41 mouse cellular contexts compared by ENCODE assay signal in the genomic region with DNA sequence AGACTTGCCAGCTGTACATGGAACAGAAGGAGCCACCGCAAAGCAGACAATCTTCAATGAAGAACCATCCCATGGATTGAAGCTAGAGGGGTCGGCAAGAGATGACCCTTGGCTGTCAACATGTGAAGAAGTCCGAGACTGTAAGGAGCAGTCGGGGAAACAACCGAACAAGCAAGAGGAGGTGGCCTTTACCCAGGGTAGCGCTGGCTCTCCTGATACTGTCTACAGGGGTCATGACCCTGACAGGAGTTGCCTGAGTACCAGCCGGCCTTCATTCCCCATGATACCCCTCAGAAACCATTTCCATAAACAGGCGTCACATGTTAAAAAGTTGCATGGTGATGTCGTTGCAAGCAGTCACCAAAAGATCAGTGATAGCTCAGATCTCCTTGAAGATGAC. TPM values are rescaled to one million over a fixed set of nuclear protein-coding genes. Genes with fewer than 3 reads are reported as not detected.
DNase-seq lines count a peak whose midpoint lies in the region; ATAC-seq and TF ChIP-seq lines count a peak whose summit lies in the region.
"Had no signal": no experiment of that assay in that cellular context is flagged by ENCODE, and none has a peak within 500 bp of the region (broad histone marks: within the 10 kb centered on the region; RNA-seq: fewer than 3 reads in every experiment).

No protein-coding gene starts in this region.

- peaks cover 98% of the 10 kb centered on the region for H3K36me3 ChIP-seq in heart, embryonic 15.5 days
- H3K36me3 ChIP-seq in kidney, postnatal 0 days (ENCODE audit: insufficient read depth, low read length): peaks cover 85% of the 10 kb centered on the region
- peaks cover 98% of the 10 kb centered on the region for H3K36me3 ChIP-seq in midbrain, embryonic 14.5 days (ENCODE audit: control insufficient read depth, insufficient read depth, low read length)
- H3K36me3 ChIP-seq in midbrain, embryonic 16.5 days (ENCODE audit: control insufficient read depth, insufficient read depth, low read length): peaks cover 97% of the 10 kb centered on the region

- H3K9ac ChIP-seq in heart, embryonic 15.5 days: no peak overlapping the region
- no peak overlapping the region for H3K9ac ChIP-seq in kidney, postnatal 0 days (ENCODE audit: low read depth, low read length)
- H3K9ac ChIP-seq in midbrain, embryonic 14.5 days (replicated peaks; ENCODE audit: low read length): no peak overlapping the region
- H3K9ac ChIP-seq in midbrain, embryonic 16.5 days (ENCODE audit: low read depth, low read length): no peak overlapping the region
- H3K9ac ChIP-seq: hindbrain, embryonic 14.5 days; liver, embryonic 14.5 days; neural tube, embryonic 12.5 days had no signal

- peak; percentile 4 for DNase-seq in cerebellum, adult 11-12 months
- DNase-seq in cerebellum, adult 11 months: no peak
- no peak for DNase-seq in heart, postnatal 36 days
- DNase-seq in kidney, postnatal 0 days (ENCODE audit: low spot score): no peak
- no peak for DNase-seq in kidney, postnatal 36 days
- DNase-seq in midbrain, embryonic 14.5 days: no peak
- DNase-seq: adrenal gland, adult 2 months; adrenal gland, postnatal 36 days; cerebellum, adult 8-10 months; cerebellum, postnatal 25 days; gastrocnemius, adult 2 months; gastrocnemius, postnatal 36 days; kidney, adult 2 months; kidney, postnatal 4 days; liver; lung, postnatal 36 days; thymus, adult 2 months; thymus, postnatal 36 days had no signal

- H3K27me3 ChIP-seq in heart, embryonic 15.5 days: no peaks in the 10 kb centered on the region
- no peaks in the 10 kb centered on the region for H3K27me3 ChIP-seq in kidney, postnatal 0 days (ENCODE audit: insufficient read depth, low read length)
- H3K27me3 ChIP-seq in midbrain, embryonic 14.5 days (ENCODE audit: control insufficient read depth, insufficient read depth, low read length): no peaks in the 10 kb centered on the region
- no peaks in the 10 kb centered on the region for H3K27me3 ChIP-seq in midbrain, embryonic 16.5 days (ENCODE audit: control insufficient read depth, insufficient read depth, low read depth, low read length)
- H3K27me3 ChIP-seq: CH12.LX; neural tube, embryonic 12.5 days had no signal

- ATAC-seq in heart, embryonic 15.5 days (replicated peaks; ENCODE audit: insufficient number of reproducible peaks, insufficient read depth, low FRiP score, low read depth): 0 out of 2 replicates have a peak, but pooled peaks have one; percentile 24
- peak; percentile 44; the same call in 1 of the 2 replicates for ATAC-seq in kidney, postnatal 0 days (replicated peaks; ENCODE audit: low FRiP score, low read depth)
- ATAC-seq in midbrain, embryonic 14.5 days (ENCODE audit: low FRiP score, low TSS enrichment): 0 out of 2 replicates have a peak, but pooled peaks have one; percentile 55
- ATAC-seq in midbrain, embryonic 16.5 days: no peak
- ATAC-seq: activated CD4-positive, CD25-positive, alpha-beta regulatory T cell, adult 4 months; forebrain, embryonic 16.5 days; inflammation-experienced regulatory T-cells, adult 6 months had no signal

- intact Hi-C loops in heart, postnatal 36 days (cut with DNase I): no loop called here

- peaks cover 65% of the 10 kb centered on the region for H3K9me3 ChIP-seq in heart, embryonic 15.5 days (replicated peaks)
- H3K9me3 ChIP-seq in kidney, postnatal 0 days (replicated peaks; ENCODE audit: low read length): peaks cover 52% of the 10 kb centered on the region
- peaks cover 89% of the 10 kb centered on the region for H3K9me3 ChIP-seq in midbrain, embryonic 14.5 days (ENCODE audit: control insufficient read depth, low read length)
- peaks cover 71% of the 10 kb centered on the region for H3K9me3 ChIP-seq in midbrain, embryonic 16.5 days (replicated peaks; ENCODE audit: control insufficient read depth, low read length, poor library complexity, severe bottlenecking)

- H3K27ac ChIP-seq in heart, embryonic 15.5 days: no peak overlapping the region
- no peak overlapping the region for H3K27ac ChIP-seq in kidney, postnatal 0 days
- H3K27ac ChIP-seq in midbrain, embryonic 14.5 days (replicated peaks; ENCODE audit: low read depth, low read length): no peak overlapping the region
- H3K27ac ChIP-seq in midbrain, embryonic 16.5 days (ENCODE audit: low read length): no peak overlapping the region
- H3K27ac ChIP-seq: gastrocnemius, adult 2 months; hindbrain, embryonic 14.5 days; liver, embryonic 14.5 days; neural tube, embryonic 12.5 days had no signal

- H3K4me3 ChIP-seq in heart, embryonic 15.5 days: no peak overlapping the region
- no peak overlapping the region for H3K4me3 ChIP-seq in kidney, postnatal 0 days (replicated peaks; ENCODE audit: low read depth, low read length)
- no peak overlapping the region for H3K4me3 ChIP-seq in midbrain, embryonic 14.5 days (replicated peaks; ENCODE audit: low read depth, low read length)
- no peak overlapping the region for H3K4me3 ChIP-seq in midbrain, embryonic 16.5 days (ENCODE audit: low read depth, low read length)
- H3K4me3 ChIP-seq: gastrocnemius, adult 2 months; myocyte; neural tube, embryonic 12.5 days had no signal

- no peak overlapping the region for H3K4me2 ChIP-seq in heart, embryonic 15.5 days
- H3K4me2 ChIP-seq in kidney, postnatal 0 days (ENCODE audit: low read length): no peak overlapping the region
- H3K4me2 ChIP-seq in midbrain, embryonic 14.5 days (ENCODE audit: low read length): no peak overlapping the region
- H3K4me2 ChIP-seq in midbrain, embryonic 16.5 days (ENCODE audit: low read length): no peak overlapping the region
- H3K4me2 ChIP-seq: hindbrain, embryonic 14.5 days; neural tube, embryonic 12.5 days had no signal

- TF ChIP-seq CTCF in kidney, postnatal 0 days (IDR thresholded peaks at IDR 0.05; ENCODE audit: low read depth): no peak

- 94% methylated on average over 9 of the region's 9 CpGs for WGBS in heart, embryonic 15.5 days
- 94% methylated on average over 9 of the region's 9 CpGs for WGBS in kidney, postnatal 0 days
- 95% methylated on average over 9 of the region's 9 CpGs for WGBS in midbrain, embryonic 14.5 days
- WGBS in midbrain, embryonic 16.5 days: 97% methylated on average over 9 of the region's 9 CpGs

- H3K4me1 ChIP-seq in heart, embryonic 15.5 days (replicated peaks): no peaks in the 10 kb centered on the region
- H3K4me1 ChIP-seq in kidney, postnatal 0 days (replicated peaks; ENCODE audit: insufficient read depth, low read length): no peaks in the 10 kb centered on the region
- H3K4me1 ChIP-seq in midbrain, embryonic 14.5 days (ENCODE audit: control insufficient read depth, insufficient read depth, low read length): no peaks in the 10 kb centered on the region
- no peaks in the 10 kb centered on the region for H3K4me1 ChIP-seq in midbrain, embryonic 16.5 days (ENCODE audit: control insufficient read depth, insufficient read depth, low read length)
- H3K4me1 ChIP-seq: neural tube, embryonic 12.5 days had no signal

RNA-seq across cellular contexts. Expression of a gene that starts 7.7 kb away (rescaled TPM):
- polyA plus RNA-seq in heart, embryonic 15.5 days (2015; fragmentation: Nextera tagmentation; extraction: Ambion mirVana): 5.3 and 6.3 TPM in 2 replicates
- 1 to 10 TPM; 2.8 to 3.7 TPM for total RNA-seq in heart, postnatal 36 days (2021)
- 4.5 and 4.6 TPM in 2 replicates for polyA plus RNA-seq in kidney, postnatal 0 days (2015; fragmentation: Nextera tagmentation; extraction: Ambion mirVana)
- polyA plus RNA-seq in midbrain, embryonic 14.5 days (2014; fragmentation: Nextera tagmentation; extraction: Ambion mirVana): 7.6 and 8.3 TPM in 2 replicates
- polyA plus RNA-seq in midbrain, embryonic 16.5 days (2015; fragmentation: Nextera tagmentation; extraction: Ambion mirVana): 11.2 and 12.1 TPM in 2 replicates

RNA-seq across cellular contexts. Expression of a gene that starts 22.7 kb away (rescaled TPM):
- polyA plus RNA-seq in heart, embryonic 15.5 days (2015; fragmentation: Nextera tagmentation; extraction: Ambion mirVana): 11.5 and 14.2 TPM in 2 replicates
- 10 to 100 TPM; 13.1 TPM for total RNA-seq in heart, postnatal 36 days (2021)
- polyA plus RNA-seq in kidney, postnatal 0 days (2015; fragmentation: Nextera tagmentation; extraction: Ambion mirVana): 12.1 and 13.6 TPM in 2 replicates
- 34.1 and 41.6 TPM in 2 replicates for polyA plus RNA-seq in midbrain, embryonic 14.5 days (2014; fragmentation: Nextera tagmentation; extraction: Ambion mirVana)
- 41.9 and 44.2 TPM in 2 replicates for polyA plus RNA-seq in midbrain, embryonic 16.5 days (2015; fragmentation: Nextera tagmentation; extraction: Ambion mirVana)

RNA-seq across cellular contexts. Expression of a gene that starts 29.6 kb away (rescaled TPM):
- polyA plus RNA-seq in heart, embryonic 15.5 days (2015; fragmentation: Nextera tagmentation; extraction: Ambion mirVana): 7.8 and 8.9 TPM in 2 replicates
- total RNA-seq in heart, postnatal 36 days (2021): 1 to 10 TPM; 5.5 to 6.0 TPM
- polyA plus RNA-seq in kidney, postnatal 0 days (2015; fragmentation: Nextera tagmentation; extraction: Ambion mirVana): 12.4 and 13.3 TPM in 2 replicates
- polyA plus RNA-seq in midbrain, embryonic 14.5 days (2014; fragmentation: Nextera tagmentation; extraction: Ambion mirVana): 25.5 and 26.5 TPM in 2 replicates
- 23.0 and 24.5 TPM in 2 replicates for polyA plus RNA-seq in midbrain, embryonic 16.5 days (2015; fragmentation: Nextera tagmentation; extraction: Ambion mirVana)

RNA-seq across cellular contexts. Expression of a gene that starts 51.3 kb away (rescaled TPM):
- polyA plus RNA-seq in heart, embryonic 15.5 days (2015; fragmentation: Nextera tagmentation; extraction: Ambion mirVana): not detected in 2 replicates
- total RNA-seq in heart, postnatal 36 days (2021): not detected
- not detected in 2 replicates for polyA plus RNA-seq in kidney, postnatal 0 days (2015; fragmentation: Nextera tagmentation; extraction: Ambion mirVana)
- not detected in 2 replicates for polyA plus RNA-seq in midbrain, embryonic 14.5 days (2014; fragmentation: Nextera tagmentation; extraction: Ambion mirVana)
- not detected in 2 replicates for polyA plus RNA-seq in midbrain, embryonic 16.5 days (2015; fragmentation: Nextera tagmentation; extraction: Ambion mirVana)
- total RNA-seq: adrenal gland, adult 2 months; adrenal gland, postnatal 36 days; CH12.LX; ES-E14; gastrocnemius, adult 2 months; gastrocnemius, postnatal 36 days; heart, adult 8-10 months; heart, postnatal 25 days; layer of hippocampus, postnatal 25 days; left cerebral cortex, adult 8-10 months; left cerebral cortex, postnatal 36 days; megakaryocyte-erythroid progenitor cell, adult 5-6 weeks; midbrain, postnatal 0 days had no signal
- polyA plus RNA-seq: adrenal gland, adult 2 months; brain, embryonic 14.5 days; C2C12; embryonic facial prominence, embryonic 11.5 days; forebrain, embryonic 16.5 days; heart, embryonic 14.5 days; hindbrain, embryonic 14.5 days; kidney, adult 2 months; liver, embryonic 14.5 days; lung, embryonic 16.5 days; midbrain, postnatal 0 days; myocyte; neural tube, embryonic 12.5 days; thymus, adult 2 months had no signal
